Mouse (Mus musculus): ENCODE data around the gene Eipr1.
A peak's percentile ranks its signal among the peaks of the same experiment; 100 is the strongest.

The Eipr1 gene

DNA sequence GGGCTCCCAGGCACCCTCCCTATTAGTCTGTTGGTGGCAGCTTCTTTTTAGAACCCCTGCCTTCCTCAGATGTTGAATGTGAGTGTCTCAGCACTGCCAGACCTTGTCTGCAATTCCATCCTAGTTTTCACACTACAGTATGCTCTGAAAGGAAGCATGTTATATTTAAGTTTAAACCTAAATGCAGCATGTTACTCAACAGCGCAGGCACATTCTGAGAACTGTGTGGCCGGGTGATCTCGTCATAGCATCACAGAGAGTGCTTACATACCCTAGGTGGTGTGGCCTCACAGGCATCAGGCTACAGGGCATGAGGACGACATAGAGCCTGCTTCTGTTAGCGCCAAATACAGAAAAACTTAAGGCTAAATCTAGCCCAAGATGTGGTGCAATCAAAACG is 24.0 kb downstream of the Eipr1 start:
- DNase-seq (ENCODE audit: low read depth, low spot score) = no peak

DNA sequence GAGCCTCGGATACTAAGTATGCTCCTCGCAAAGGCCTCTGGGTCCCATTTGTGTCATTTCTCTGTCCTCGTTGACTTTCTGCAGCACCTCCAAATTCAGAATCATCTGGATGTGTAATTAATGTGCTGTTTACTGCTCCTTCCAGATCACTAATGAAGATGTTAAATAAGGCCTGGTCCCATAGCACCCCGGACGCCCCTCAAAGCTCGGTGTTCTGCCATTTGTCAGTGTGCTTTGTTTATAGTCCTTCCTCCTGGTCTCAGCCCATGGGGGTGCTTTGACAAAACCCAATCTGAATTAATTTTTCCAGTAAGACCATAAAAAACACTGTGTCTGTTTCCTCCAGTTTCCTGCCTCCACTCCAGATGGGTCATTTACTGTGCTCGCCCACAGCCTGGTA is 28.6 kb downstream of the Eipr1 start:
- no peak for DNase-seq (ENCODE audit: low read depth, low spot score)

DNA sequence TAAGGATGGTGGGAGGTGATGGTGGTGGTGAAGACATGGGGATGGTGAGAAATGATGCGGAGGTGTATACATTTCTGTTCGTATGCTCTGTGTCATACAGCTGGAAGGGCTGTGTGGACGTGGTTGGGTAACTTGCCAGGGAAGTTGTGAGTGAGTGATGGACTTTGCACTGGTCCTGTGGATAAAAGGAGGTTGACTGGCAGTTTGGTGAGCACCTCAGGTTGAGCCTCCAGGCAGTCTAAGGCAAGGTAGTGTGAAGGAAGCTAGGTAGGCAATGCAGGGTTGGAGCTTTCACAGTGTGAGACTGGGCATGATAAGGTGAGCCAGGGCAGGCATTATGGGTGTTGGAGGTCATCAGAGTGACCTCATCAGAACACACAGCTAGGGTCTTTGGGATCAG is 31.0 kb downstream of the Eipr1 start:
- no peak for DNase-seq (ENCODE audit: low read depth, low spot score)

DNA sequence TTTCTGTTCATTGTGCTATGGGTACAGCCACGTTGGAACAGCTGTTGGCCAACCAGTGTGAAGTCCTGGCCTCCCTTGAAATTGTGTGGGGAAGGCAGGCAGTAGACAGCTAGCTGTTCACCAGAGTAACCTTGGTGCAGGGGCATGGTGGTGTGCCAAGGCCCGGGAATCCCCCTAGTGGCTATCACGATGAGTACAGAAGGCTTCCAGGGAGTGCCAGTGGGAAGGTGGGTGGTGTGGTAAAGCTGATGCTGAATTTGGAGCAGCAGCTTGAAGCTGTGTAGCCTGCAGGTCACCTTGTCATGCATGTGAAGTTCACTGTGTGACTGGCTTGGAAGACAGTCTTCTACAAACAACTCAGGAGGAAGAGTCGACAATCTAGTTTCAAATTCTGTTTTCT is 32.8 kb downstream of the Eipr1 start:
- DNase-seq (ENCODE audit: low read depth, low spot score) = peak; percentile 50

DNA sequence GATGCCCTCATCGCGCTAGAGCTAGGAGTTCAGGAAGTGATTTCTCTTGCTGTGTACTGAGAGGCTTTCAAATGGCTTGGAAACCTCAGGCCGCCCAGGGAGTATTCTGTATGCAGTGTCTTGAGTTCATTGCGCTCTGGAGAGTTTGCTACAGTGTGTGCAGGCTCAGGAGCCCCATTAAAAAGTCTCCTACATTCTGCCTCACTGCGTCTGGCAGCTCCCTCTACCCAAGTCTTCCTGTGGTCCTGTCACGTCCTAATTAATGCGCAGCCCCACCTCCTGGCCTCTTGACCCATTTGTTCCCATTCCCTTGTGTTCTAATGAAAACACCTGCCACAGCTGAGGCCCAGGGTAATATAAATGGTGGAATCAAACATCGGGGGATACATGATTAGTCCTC is 33.3 kb downstream of the Eipr1 start:
- no peak for DNase-seq (ENCODE audit: low read depth, low spot score)

DNA sequence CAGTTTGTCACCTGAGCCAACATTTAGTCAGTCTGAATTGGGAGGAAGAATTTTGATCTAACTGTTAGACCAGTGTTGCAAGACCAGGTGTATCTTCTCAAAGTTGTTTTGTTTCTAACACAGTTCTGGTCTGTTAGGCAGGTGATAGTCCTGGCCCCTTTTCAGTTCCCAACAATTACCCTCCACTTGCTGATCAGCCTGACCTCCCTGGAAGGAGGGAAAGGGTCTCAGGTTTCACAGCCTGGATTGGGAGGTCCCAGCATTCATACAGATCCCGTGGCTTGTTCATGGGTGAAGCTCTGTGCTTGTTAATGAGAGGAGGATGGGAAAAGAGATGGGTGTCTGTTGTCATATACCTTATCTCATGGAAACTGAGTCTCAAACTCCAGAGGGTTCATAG is 33.7 kb downstream of the Eipr1 start:
- no peak for DNase-seq (ENCODE audit: low read depth, low spot score)

DNA sequence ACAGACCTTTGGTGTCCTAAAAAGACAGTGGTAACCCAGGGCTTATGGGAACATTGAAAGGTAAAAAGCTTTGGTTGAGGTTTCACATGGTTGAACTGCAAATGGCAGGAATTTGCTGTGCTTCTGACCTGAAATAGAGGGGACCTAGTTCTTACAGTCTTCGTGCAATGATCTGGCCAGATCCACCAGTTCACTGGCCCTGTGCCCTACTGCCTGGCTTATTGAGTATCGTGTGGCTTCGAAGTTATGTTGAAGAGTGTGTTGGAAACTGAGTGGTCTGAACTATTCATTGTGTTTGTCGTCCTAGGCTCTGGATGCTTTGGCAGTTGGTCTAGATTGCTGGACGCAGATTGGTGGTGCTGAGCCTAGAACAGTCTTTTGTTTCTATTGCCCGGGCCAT is 34.7 kb downstream of the Eipr1 start:
- DNase-seq (ENCODE audit: low read depth, low spot score) = no peak

DNA sequence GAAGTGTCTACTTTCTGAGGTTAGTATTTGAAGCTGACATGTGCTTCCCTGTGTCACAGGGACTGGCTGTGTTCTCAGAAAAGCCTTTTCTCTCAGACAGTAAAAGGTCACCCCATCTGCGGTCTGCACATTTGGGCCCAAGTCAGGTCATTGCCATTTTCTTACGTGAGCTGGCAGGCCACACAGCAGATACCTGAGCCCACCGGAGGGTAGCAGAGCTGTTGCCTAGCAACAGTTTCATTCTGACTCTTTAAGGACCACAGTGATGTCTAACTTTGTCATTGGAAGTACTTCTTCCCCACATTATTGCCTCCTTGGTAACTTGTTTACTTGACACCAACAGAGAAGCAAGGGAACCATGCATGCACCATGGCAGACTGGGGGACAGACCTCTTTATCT is 41.0 kb downstream of the Eipr1 start:
- DNase-seq (ENCODE audit: low read depth, low spot score) = no peak

DNA sequence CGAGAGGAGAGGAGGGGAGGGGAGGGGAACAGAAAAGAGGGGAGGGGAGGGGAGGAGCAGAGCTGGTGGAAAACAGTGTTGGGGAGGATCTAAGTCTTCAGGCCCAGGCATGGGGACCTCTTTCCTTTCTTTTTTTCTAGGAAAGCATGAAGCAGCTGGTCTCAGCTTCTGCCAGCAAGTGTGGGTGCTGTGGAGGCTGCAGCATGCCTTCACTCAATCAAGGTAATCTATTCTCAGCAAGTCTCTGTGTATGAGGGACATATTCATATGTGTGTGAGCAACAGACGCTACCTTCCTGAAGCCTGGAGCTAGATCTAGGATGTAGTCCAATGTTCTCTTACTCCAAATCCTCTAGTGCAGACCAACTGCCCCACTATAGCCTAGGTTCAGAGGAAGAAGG is 42.1 kb downstream of the Eipr1 start:
- no peak for DNase-seq (ENCODE audit: low read depth, low spot score)

DNA sequence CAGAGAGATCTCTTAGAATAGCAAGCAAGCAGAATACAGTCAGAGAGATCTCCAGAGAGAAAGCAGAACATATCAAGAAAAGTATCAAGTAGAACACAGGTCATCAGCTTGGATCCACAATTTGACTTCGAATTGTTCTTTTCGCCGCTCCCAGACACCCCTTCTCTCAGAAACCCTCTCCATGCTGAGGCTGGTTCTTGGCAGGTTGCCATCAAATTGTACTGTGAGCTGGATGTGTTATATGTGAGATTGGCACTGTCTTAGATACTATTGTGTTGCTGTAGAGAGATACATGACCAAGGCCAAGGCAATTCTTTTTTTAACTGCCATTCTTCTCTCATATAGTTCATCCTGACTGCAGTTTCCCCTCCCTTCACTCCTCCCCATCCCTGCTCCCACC is 43.4 kb downstream of the Eipr1 start:
- DNase-seq (ENCODE audit: low read depth, low spot score) = no peak

DNA sequence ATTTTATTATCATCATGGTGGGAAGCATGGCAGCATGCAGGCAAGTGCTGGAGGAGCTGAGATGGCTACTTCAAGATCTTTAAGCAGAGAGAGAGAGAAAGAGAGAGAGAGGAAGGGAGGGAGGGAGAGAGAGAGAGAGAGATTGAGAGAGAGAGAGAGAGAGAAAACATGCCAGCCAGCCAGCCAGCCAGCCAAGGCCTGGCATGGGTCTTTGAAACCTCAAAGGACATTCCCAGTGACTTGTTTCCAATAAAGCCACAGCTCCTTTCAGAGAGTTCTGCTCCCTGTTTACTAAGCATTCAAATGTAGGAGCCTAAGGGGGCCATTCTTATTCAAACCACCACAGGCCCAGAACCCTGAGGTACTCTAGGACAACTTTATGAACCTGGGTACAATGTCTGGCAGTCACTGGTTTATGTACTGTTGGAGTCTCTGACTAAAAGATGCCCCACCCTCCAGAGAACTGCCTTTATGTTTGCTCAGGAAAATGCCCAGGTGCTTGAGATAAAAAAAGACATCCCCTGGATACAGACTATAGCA is 45.3 kb downstream of the Eipr1 start:
- DNase-seq (ENCODE audit: low read depth, low spot score) = no peak

DNA sequence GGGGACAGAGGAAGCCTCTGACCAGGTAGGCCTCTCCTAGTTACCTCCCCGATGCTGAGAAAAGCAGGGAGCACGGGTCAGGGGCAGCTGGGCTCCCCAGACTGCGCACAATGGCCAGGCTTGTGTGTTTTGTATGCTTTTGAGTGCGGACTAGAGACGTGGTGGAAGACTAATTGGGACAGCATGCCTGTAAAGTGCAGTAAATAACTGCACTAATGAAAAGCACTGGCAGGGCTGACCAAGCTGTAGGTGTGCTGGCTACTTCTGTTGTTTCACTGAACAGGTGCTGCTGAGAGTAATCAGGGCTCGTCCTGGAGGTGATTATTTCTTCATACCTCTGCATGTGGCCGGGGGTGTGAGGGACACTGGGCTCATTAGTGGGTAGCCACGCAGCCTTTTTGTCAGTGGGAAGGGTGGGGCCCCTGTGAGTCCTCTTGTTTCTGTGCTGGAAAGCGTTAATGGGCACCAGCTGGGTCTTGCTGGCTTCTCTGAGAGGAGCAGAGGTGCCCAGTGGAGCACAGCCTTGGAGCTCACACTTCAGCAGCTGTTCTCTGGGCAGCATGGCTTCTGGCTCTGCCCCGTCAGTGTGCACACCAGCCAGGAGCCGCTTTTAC is 48.3 kb downstream of the Eipr1 start:
- no peak for DNase-seq (ENCODE audit: low read depth, low spot score)

DNA sequence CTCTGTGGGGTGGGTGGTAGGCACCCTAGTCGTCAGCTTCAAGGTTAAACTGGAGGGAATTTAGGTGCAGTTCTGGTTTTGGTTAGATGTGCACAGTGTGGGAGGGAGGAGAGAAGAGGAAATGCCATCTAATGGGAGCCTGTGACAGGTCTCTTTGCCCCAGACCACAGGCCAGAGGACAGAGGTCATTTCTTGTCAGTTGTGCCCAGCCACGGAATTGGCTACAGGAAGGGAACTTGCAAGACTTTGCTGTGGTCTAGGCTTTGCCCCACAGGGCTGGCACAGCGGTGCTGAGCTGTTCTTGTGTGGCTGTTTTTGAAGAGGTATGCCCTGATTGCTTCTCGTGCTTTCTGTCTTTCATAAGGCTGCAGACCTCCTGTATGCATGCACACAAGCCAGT is 48.8 kb downstream of the Eipr1 start:
- no peak for DNase-seq (ENCODE audit: low read depth, low spot score)

DNA sequence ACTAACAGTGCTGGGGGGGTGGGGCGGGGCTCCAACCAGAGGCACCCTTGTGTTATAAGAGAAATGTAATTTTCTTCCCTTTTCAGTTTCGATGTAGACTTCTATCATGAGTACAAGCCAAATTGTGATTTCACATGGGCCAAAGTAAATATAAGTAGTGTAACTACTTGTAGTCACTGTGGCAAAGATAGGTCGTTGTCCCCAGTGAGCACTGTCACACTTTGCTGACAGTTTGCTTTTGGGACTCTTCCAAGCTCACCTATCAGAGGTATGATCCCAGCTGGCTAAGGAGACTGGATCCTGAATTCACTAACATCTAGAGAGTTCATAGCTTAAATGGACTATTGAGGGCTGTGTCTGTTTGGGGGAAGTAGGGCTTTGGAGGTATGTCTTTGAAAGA is 49.3 kb downstream of the Eipr1 start:
- DNase-seq (ENCODE audit: low read depth, low spot score) = no peak

DNA sequence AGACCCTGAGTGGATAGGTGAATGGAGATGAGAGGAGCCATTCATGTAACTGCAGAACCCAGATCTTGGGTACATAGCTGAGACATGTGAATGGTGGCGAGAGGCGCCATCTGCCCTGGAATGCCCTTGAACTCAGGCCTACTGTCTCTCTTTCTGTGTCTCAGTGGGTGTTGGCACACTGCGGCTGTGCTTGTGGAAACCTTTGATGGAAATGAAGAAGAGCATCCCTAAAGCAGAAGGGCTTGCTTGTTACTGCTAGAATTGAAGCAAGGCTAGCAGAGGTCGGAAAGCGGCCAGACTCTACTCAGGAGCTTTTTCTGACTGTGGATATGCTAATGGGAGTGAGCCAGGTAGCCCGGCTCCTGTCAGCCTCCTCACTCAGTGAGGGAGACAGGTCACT is 50.1 kb downstream of the Eipr1 start:
- no peak for DNase-seq (ENCODE audit: low read depth, low spot score)

DNA sequence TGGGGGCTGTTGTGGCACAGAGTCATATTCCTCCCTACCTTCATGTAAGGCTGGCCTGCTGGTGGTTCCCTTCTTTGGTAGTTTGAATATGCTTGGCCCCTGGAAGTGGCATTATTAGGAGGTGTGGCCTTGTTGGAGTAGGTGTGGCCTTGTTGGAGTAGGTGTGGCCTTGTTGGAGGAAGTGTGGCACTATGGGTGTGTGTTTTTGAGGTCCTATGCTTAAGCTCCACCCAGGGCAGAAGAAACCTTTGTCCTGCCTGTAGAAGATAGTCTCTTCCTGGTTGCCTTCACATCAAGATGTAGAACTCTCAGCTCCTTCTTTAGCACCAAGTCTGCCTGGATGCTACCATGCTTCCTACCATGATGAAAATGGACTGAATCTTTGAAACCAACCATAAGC is 51.4 kb downstream of the Eipr1 start:
- no peak for DNase-seq (ENCODE audit: low read depth, low spot score)

DNA sequence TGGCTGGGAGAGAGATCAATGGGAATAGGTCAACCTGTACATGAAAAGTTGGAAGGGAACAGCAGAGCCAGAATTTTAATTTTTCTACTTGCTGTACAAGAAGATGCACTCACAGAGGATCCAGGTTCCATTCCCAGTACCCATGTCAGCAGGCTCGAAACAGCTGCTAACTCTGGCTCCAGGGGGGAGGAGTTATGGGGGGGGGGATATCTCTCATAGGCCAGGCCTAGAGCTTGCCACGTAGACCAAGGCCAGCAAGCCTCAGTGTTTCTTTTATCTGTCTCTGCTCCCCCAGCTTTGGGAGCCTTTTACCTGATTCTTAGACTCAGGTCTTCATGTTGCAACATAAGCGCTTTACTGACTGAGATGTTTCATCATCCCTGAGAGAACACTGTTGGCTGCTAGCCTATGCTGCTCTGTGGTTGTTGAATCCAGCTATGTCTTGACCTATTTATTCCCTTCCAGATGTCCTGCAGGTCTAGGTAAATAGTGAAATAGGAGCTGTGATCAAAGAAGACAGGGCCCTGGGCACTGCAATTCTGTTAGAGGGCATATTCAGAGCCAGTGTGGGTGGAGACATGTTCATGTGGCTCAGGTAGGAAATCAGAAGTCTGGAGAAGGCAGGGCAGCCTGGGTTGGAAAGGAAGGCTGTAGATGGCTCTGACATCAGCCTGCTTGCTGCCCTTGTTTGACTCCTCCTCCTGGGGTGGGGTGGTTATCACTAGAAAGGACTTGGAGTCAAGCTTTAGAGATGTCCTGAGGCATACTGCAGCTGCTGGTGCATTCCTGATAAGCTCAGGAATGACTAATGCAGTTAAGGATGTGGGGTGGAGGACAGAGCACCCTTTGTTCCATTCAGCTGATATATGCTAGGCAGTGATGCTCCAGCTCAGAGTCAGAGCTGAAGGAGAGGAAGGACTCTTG is 53.2 kb downstream of the Eipr1 start:
- DNase-seq (ENCODE audit: low read depth, low spot score) = peak; percentile 95

DNA sequence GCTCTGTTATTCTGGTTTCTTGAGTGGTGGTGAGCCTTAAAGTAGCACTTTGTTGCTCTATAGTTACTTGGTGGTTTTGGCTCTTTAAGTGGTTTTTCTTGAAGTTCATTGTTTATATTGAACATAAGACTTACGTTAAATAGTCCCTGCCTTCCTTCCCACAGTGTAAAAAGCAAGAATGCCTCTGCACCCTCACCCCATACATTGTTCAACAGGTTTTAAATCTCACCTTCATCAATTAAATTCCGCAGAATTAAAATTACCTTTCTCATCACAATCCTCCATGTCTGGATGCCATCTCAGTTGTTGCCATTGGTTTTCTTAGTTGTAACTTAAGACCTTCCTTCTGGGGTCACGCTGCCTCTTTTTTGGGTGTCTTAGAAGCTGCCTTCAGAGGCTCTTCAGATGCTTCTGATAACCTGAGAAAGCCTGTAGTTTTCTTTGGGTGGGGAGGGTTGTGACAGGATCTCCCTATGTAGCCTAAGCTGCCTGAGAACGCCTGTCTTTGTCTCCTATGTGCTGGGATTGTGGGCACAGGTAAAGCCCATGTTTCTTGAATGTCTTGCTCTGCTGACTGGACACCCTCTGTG is 57.3 kb downstream of the Eipr1 start:
- no peak for DNase-seq (ENCODE audit: low read depth, low spot score)

DNA sequence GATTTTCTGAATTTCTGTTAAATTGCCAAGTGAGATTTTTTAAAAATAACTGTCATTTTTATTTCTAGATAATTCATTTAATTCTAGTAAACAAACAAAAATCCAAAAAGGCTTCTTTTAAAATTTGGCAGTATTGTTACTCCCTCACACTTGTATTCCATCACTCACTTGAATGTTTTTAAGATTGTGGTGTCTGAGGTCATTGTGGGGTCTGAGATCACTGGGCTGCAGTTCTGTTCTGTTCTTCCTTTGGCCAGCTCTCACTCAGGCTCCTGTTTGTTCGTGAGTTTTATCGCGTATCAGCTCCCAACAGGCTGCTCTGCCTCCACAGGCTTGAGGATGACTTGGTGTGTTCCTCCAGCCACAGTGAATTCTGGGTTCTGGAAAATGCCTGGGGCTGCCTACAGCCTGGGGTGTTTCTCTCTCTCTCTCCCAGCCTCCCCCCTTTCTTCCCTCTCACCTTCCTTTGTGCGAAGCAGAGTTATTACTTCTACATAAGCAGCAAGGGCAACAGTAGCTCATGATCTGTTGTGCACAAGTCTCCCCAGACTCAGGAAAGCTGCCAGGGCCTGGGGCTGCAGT is 58.2 kb downstream of the Eipr1 start:
- DNase-seq (ENCODE audit: low read depth, low spot score) = no peak

DNA sequence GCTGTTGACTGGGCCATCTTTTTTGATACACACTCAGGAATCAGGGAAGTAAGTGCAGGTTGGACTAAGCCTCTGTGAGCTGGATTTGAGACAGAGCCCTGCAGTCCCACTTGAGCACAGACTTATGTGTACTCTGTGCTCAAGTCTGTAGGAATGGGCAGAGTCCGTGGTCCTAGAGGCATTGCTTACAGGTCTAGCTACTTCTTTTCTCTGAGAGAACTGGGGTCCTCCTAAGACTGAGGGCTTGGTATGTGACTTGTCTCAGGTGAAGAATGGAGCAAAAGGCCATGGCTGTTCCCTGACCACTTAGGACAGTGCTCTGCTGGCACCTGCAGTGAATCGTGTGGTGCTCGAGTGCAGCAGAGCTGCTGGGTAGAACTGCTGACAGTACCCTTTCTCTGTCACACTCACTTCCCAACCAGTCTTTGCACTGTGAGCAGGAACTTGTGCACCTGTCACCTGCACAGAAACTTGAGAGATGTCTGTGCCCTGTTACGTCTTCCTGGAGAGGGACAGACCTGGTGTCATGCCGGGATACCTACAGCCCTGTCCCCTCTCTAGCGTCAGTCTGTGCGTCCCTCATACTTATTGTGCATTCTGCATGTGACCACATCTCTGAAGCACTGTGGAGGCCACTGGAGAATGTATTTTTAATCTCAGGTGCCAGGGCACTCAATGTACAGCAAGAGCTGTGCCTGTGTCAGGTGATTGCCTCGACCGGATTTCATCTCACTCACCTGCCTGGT is 65.3 kb downstream of the Eipr1 start:
- DNase-seq (ENCODE audit: low read depth, low spot score) = no peak

DNA sequence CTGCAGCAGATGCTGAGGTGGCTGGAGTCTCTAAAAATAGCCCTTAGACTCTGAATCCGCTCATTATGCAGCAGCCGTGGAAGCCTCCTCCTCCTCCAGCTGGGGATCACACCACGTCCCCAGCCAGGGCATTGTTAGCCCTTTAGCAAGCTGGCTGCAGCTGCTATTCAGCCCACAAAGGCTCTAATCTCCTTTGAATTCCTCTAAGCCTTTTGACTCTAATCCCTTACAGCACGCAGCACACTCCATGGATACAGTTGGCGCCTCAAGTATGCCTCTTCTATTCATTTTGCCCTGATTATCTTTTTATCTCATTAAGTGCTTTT is 65.8 kb downstream of the Eipr1 start:
- DNase-seq (ENCODE audit: low read depth, low spot score) = no peak

DNA sequence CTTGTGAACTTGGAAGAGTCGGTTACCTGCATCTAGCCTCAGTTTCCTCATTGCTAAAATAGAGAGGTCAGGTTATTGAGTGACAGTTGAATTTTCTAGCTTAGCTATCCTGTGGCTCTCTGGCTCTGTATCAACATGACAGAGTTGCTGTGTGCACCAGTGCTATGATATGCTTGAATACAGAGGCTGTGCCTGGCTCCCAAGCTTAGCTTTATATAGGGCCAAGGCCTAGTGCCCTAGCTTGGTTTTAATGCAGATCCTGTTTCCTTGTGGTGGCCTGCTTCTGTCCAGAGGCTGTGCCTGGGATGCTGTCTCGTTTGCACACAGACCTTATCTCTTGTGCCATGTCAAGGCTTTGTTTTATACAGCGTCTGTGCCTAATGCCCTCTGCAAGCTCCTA is 66.3 kb downstream of the Eipr1 start:
- DNase-seq (ENCODE audit: low read depth, low spot score) = no peak

All from 3T3-L1 (cell line).